Mouse (Mus musculus): ENCODE data around the gene Rars. TPM values are rescaled to one million over a fixed set of nuclear protein-coding genes. Genes with fewer than 3 reads are reported as not detected.
"Not testable (repeated sequence)": the region's sequence is repeated elsewhere in the genome, so short reads cannot be mapped to it uniquely, and the experiment has no call there.

The Rars gene
- 10 to 100 TPM; 39.3 to 42.6 TPM for total RNA-seq (2021)
- long read RNA-seq, experiment 1, transcript Rars-201 (15 exons, 2,109 nt), result major isoform, 31 of 33 reads
- long read RNA-seq, experiment 1, partial matches to known transcripts, result 1 of 33 reads
- long read RNA-seq, experiment 1, other reads (novel, unspliced or antisense), result 1 of 33 reads
- long read RNA-seq, experiment 2, transcript Rars-201 (15 exons, 2,109 nt), result major isoform, 37 of 42 reads
- long read RNA-seq, experiment 2, partial matches to known transcripts, result 5 of 42 reads
- long read RNA-seq, experiment 2, other reads (novel, unspliced or antisense), result 0 of 42 reads

DNA sequence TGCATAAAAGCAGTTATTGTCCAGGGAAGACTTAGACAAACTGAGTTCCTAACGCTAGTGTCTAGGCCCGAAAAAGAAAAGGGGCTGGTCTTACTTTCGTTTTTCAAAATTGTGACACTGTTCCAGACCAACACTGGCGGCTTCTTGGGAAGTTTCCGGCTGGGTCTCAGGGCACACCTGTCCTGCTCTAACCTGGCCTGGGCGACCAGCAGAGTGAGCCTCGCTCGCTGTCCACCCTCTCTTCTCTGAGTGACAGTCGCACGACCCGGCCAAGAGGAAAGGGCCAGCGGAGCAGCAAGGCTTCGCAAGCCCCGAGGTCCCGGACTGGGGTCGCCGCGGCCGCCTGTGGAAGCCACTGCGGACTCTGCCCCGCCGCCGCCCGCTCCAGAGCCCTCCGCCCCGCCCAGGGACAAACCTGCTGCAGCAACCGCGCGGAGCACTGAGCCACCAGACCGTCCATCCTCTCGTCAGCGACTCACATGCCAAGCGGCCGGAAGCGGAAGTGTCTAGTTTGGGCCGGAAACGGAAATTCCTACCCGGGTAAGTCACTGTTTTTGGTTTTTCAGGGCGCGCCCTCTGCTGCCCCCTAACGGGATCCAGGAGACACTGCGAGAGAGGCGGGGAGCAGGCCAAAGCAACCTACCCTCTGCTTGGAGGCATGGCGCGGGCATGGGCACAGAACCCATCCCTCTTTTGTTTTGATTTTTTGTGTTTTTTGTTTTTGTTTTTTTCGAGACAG lies at the start of gene Rars:
TSS of gene Rars (minus strand) at position 485 of the 739 bp plus-strand sequence.
- DNase-seq, result peak; percentile 87 to 92

DNA sequence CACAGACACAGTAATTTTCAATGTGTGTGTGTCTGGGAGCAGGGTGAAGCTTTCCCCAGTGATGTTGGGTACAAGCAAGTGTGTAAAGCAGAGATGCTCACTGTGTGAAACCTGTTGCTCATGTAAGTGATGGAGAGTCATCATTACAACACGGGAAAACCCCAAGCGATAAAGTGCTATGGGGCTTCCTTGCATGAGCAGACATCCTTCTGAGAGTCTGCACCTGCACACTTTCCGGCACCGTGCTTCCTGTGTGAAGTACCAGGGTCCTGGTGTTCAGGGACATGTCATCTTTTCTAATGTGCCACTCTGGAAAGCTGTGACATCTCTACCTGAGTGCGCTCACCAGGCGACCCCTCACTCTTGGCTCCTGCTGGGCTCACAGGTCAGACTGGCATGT lies 48.5 kb upstream of the Rars start:
- no peak for DNase-seq
- intact Hi-C loops (cut with DNase I), result no loop called here

More for the DNA sequence above, at the start of gene Rars:
- intact Hi-C loops (cut with DNase I), result loop anchor here (5.0 kb wide), 1 partner anchor 62 kb away; no protein-coding TSS in a partner anchor

DNA sequence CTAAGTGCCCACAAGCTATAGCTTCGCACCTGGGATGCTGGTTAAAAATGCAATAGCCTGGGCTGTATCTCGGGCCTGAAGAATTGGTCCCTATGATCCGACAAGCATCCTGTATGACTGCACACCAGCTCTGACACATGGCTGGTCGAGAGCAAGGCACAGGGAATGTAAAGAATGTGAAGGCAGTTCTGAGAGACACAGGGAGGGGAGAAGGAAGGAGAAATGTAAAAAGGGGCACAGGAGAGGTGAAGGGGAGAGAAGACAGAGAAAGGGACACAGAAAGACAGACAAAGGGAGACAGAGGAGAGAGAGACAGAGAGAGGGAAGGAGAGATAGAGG lies 44.2 kb upstream of the Rars start:
- intact Hi-C loops (cut with DNase I), result no loop called here
- DNase-seq, result no peak

DNA sequence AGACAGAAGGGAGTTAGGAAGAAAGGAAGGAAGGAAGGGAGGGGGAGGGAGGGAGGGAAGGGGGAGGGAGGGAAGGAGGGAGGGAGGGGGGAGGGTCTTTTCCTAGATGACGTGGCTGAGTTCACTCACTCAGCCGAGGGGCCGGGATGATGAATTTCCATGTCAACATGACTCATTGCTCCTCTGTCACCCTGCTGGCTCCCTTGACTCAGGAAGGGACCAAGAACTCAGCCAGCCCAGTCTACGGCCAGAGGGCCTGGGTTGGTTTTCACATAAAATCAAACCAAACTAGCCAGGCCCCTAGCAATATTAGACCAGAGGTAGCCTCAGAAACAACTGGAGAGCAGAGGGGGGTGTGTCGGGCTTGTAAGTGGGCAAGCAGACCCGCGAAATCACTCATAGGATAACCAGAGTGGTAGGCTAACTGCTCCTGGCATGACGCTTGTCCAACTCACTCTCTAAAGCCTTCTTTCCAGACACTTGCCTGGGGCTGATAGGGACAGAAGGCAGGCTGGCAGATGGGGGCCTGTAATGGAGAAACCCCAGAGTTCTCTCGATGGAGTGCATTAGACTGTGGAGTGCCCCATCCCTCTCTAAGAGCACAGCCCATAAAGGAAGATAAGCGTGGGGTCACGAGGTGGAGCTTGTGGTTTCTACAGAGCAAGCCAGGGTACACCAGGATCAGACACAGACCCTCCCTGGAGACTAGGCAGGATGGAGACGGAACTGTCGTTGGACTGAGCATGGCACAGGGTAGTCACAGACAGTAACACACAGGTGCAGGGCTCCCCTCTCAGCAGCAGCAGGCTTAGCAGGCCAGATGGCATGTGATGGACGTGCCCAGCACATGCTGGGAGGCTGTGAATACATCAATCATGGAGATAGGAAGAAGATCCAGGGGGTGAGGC lies 43.6 kb upstream of the Rars start:
- DNase-seq, result no peak
- intact Hi-C loops (cut with DNase I), result no loop called here

DNA sequence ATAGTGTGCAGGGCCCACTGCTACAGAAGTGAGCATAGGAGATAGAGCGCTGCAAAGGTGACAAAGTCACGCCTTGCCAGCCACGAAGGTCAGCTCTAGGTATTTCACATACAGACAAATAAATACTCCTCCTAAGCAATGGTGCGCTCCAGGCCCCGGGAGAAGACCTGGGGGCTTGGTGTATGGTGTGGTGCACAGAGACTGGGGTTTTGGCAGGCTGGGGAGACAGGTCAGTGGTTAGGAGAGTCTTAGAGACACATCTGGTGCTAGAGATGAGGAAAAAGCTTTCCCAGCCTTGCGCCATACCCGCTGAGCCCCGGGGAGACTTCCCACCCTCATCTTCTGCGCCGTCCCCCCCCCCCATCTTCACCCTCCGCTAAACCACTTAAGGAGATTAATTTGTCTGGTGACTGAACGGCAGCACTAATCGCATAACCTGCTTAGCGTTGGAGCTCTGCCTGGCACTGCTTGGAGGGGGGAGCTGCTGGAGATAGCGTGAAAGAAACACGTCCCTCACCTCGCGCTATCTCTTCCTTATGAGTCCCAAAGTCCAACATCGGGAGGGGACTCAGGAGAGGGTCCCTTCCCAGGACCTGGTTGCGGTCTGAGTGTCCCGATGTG lies 39.4 kb upstream of the Rars start:
- no peak for DNase-seq
- intact Hi-C loops (cut with DNase I), result no loop called here

DNA sequence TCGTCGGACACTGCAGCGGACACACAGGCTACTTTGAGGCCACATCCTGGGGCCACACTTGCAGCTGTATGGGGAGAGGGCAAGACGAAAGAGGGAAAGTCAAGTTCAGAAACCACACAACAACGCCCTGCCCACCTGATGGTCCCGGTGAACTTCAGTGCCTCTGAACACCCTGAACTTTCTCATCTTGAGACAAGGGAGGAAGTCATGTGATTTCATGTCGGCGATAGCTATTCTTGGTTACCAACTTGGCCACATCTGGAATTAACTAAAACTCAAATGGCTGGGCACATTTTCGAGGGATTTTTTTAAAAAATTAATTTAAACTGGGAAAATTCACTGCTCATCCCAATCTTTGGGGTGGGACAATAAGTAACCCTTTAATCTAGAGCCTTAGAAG lies 36.7 kb upstream of the Rars start:
- DNase-seq, result no peak
- intact Hi-C loops (cut with DNase I), result no loop called here

DNA sequence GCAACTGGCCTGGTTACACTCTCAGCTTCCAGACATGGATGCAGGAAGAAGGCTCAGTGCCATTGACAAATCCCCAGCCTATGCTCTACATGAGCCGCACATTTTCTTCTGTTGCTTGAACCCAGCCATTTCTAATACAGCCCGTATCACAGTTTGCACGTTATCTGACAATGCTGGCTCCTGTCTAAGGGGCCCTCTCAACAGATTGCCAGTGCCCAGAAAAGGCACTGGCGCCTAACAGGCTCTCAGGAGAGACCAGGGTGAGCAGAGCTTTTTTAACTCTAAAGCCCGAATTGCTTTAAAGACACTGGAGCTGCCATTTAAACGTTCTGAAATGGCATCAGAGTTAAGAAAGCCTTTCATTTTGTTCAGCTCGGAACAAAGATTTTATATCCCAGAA lies 31.8 kb upstream of the Rars start:
- intact Hi-C loops (cut with DNase I), result no loop called here
- no peak for DNase-seq

DNA sequence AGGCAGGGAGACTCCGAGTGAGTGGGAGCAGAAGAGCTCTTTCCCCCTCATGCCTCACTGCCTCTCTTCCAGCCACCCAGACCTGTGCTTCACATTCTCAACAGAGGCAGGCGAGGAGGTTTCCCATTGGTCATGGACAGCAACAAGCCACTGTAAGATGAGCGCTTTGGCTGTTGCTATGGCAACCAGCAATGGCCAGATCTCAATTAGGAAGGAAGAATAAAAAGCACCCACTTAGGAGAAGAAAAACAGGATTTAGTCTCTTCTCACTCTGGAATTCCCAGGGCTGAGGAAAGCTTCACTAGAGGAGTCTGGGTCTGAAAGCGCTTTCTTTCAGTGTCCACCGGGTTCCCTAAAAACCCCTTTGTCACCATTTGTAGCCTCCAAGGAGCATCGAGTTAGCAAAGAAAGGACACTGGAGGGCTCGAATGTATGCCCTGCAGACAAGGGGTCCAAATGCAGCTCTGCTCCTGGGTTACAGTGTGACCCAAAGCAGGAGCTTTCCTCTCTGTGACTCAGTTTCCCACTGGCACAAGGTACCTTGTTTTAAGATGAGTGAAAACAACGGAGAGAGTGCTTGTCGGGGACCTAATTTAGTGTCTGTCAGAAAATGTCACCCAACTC lies 30.8 kb upstream of the Rars start:
- DNase-seq, result no peak
- intact Hi-C loops (cut with DNase I), result no loop called here

DNA sequence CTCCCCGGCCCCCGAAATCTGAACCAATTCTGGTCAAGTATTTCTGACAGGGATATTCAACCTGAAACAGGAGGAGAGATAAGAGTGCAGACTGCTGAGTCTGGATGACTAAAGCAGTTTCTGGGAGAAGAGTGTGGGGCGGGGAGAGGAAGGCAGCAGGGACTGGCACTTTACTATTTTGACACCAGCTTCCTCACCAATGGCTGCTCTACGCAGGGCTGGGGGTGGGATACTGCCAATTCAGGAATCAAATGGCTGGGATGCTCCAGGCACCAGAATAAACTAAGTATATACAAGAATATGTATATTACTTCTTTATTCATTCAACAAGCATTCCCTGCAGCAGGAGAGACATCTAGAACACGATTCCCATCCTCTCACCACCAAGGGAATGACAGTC lies 29.3 kb upstream of the Rars start:
- intact Hi-C loops (cut with DNase I), result no loop called here
- DNase-seq, result no peak

DNA sequence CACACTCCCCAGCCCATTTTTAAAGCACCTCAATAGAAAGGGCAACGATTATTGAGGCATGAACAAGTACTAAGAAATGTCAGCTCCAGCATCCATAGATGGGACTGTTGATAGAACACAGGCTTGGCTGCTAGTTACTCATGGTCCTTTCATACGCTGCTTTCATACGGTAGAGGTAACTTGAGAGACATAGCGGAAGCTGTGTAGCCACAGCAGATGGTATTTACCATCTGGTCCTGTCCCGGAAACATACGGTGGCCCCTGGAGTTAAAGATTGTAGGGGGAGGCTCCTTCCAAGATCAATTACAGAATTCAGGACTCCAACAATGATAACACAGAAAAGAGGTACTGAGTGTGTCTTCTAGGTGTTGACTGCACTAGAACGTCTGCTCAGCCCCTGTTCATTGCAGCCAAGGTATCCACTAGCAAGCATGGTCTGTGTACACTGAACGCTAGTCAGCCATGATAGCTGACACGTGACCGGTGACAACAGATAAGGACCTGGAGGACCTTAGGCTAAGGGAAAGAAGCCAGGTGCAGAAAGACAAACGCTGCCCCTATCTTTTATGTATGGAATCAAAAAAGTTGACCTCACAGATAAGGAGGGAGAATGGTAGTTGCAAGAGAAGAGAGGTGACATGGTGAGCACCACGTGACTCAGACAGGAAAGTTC lies 23.2 kb upstream of the Rars start:
- intact Hi-C loops (cut with DNase I), result no loop called here
- DNase-seq, result no peak

DNA sequence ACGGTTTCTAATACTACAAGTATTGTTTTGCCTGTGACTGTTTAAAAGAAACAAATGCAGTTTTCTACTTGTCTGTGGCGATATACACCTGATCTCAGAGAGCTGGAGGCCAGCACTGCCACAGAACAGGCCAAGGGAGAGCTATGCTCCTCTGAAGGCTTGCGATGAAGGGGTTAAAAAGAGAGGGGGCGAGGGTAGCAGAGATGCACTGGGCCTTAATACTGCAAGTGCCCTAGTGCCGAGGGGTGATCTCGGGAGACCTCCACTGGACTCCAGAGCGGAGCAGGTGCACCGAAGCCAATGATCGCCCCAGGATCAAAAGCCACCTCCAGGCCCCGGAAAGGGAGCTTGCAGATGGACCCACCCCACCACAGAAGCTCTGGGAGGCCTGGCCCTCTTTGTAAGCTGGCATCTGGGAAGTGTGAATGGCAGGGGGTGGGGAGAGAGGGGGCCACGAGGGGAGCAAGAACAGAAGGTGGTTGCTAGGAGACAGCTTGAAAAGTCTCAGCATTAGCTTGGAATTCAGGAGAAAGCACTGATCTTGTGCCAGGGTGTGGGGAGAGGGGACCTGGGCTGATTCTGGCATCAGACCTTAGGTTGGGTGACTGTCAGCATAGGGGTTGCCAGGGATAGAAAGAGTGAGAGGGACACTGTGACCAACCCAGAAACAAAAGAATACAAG lies 22.2 kb upstream of the Rars start:
- DNase-seq, result no peak
- intact Hi-C loops (cut with DNase I), result no loop called here

DNA sequence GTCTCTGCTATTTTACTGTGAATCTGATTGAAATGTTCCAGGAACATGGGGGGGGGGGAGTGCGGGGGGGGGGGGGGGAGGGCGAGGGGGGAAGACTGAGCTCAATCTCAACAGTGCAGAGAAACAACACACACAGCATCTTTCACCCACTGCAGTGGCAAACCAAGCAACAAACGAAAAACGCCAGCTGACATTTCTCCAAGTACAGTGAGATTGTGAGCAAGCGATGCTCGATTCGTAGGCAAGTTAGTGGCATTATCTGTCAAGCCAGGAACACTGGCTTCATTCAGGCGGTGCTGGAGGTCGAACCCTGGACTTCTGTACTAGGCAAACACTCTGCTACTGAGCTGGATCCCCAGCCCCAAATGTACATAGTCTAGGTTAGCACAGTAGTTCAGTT lies 21.3 kb upstream of the Rars start:
- DNase-seq, result no peak
- intact Hi-C loops (cut with DNase I), result no loop called here

DNA sequence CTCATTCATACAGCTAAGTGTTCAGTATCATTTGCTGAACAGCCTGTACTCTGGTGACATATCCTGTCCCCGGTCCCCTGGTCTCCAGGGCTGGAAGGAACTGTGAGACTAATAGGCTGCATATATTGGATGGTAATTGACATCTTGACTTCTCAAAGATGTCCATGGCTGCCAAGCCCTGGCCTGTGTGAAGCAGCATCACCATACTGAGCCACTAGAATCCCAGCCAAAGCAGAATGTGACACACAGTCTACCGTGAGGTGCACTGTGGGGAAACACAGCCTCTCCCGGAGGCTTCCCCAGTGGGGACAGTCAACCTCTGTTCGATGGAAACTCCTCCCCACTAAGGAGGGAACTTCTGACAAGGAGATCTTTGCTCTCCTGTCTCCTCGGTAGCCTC lies 20.6 kb upstream of the Rars start:
- DNase-seq, result no peak
- intact Hi-C loops (cut with DNase I), result no loop called here

DNA sequence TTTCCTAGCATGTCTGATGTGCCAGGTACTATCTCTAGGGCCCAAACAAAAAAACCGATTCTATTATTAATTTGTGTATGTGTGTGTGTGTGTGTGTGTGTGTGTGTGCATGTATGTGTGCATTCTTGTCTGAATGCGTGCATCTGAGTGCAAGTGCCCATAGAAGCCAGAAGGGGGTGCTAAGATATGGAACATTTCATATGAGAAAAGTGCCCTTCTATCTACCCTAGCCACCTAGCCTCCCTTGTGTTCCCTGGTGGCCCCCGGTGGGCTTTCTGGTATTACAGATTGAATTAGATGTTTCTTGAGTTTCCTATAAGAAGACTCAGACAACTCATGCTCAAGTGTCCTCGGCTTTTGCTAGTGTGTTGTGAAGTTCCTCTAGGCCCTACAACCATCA lies 19.3 kb upstream of the Rars start:
- no peak for DNase-seq
- intact Hi-C loops (cut with DNase I), result no loop called here

DNA sequence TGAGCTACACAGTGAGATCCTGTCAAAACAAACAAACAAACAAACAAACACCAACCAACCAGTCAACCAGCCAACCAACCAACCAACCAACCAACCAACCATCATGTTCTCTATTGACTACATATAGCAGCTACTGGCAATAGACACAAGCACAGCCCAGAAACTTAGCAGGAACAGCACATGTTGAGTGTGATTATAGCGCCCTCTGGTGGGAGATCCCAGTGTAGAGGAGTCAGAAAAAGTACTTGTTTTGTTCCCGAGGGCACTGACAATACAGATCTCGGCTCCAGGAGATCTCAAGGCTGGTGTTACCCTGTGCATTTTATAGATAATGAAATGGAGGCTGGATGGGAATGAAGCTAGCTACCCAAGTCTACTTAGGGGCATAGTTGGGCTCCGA lies 18.4 kb upstream of the Rars start:
- DNase-seq, result no peak
- intact Hi-C loops (cut with DNase I), result no loop called here

DNA sequence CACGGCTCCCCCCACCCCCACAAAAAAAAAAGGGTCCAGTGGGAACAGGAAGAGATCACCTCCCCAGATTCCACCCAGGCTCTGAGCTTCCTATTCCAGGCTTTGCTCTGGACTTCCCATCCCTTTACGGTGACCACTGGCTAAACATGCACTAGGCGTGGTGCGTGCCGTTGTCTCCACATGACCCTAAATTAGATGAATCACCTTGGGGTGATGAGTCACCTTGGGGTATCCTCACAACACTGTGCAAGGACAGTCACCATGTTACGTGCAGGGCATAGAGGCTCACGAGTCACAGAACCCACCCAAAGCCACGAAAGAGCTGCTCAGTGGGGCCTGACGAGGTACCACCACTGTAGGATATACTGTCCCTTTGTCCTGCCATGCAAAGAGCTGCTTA lies 10.0 kb upstream of the Rars start:
- no peak for DNase-seq
- intact Hi-C loops (cut with DNase I), result loop anchor here (5.0 kb wide), 1 partner anchor 158 kb away; no protein-coding TSS in a partner anchor

DNA sequence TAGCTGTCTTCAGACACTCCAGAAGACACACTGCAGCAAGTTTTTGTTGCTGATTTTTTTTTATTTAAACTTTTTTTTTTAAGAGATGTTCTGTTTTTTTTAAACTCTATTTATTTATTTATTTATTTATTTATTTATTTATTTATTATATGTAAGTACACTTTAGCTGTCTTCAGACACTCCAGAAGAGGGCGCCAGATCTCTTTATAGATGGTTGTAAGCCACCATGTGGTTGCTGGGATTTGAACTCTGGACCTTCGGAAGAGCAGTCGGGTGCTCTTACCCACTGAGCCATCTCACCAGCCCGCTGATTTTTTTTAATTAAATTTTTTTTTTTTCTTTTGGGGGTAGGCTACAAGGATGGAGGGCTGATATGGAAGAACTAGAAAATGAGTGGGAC lies 8.3 kb upstream of the Rars start:
- intact Hi-C loops (cut with DNase I), result loop anchor here (5.0 kb wide), 1 partner anchor 160 kb away; no protein-coding TSS in a partner anchor
- DNase-seq, result not testable (repeated sequence)

DNA sequence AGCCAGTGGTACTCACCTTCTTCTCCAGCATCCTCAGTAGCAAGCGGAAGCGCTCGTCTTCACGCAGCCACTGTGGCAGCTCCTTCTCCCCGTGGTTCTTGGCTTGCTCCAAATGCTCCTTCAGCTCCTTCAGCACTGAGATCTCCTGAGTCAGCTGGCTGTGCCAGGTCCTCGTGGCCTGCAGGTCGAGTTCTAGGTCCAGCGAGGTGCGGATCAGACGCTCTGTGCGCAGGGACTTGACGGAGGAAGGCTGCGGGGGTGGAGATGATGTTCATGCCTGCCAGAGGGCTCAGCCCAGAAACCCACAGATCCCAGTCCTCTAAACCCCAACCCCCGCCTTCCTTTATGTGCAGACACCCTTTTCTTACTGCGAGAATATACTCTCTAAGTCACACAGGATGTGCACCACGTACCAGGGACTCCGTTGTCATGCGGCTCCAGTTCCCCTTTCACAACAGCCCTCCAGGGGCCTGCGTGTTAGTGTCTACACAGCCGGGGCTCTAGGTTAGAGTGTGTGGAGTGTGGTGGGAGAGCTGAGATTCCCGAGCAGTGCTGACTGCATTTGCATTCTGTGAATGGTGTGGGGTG lies 7.5 kb upstream of the Rars start:
- no peak for DNase-seq

DNA sequence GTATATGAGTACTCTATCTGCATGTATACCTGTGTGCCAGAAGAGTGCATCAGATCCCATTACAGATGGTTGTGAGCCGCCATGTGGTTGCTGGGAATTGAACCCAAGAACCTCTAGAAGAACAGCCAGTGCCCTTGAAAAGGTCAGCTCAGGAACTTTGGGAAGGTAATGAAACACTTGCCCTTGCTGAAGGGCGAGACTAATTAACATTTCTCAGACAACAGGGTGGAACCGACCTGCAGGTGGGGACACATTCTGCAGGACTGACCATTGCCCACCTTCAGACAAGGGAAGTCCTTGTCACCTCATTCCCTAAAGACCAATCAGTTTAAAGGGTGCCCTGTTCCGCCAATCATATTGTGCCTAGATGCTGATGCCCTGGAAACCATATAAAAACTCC lies 6.5 kb upstream of the Rars start:
- intact Hi-C loops (cut with DNase I), result loop anchor here (5.0 kb wide), 1 partner anchor 161 kb away; no protein-coding TSS in a partner anchor
- DNase-seq, result not testable (repeated sequence)

More for the DNA sequence above, 7.5 kb upstream of the Rars start:
- intact Hi-C loops (cut with DNase I), result loop anchor here (5.0 kb wide), 1 partner anchor 160 kb away; no protein-coding TSS in a partner anchor
